Mouse (Mus musculus): Measurements from ENCODE around the gene Foxj2. TPM values are rescaled to one million over a fixed set of nuclear protein-coding genes. Genes with fewer than 3 reads are reported as not detected.
A peak's percentile ranks its signal among the peaks of the same experiment; 100 is the strongest.

Foxj2 gene
- polyA plus RNA-seq, 1 experiment from 2014 or later = 2.0 TPM

- H3K36me3 ChIP-seq = peaks cover 13% of the 10 kb centered on the region
- H3K4me2 ChIP-seq = peak overlapping the region; percentile 97
- ATAC-seq = no peak
- no peaks in the 10 kb centered on the region for H3K9me3 ChIP-seq (replicated peaks)
- 19% methylated on average over 10 of the region's 10 CpGs for WGBS (ENCODE audit: insufficient replicate concordance)
- peaks cover 32% of the 10 kb centered on the region for H3K4me1 ChIP-seq
- H3K4me3 ChIP-seq = peak overlapping the region; percentile 79
- H3K9ac ChIP-seq = peak overlapping the region; percentile 95
- peak overlapping the region; percentile 92 for H3K27ac ChIP-seq
- H3K27me3 ChIP-seq (replicated peaks) = no peaks in the 10 kb centered on the region
Measured at GRCm38 (mm10) chr6:122800640-122801300, 18.9 kb upstream of the Foxj2 start.

GRCm38 (mm10) chr6:122801301-122801800, 18.4 kb upstream of the Foxj2 start, which contains the start of gene Slc2a3:
Gene Slc2a3, minus strand, starts transcription at chr6:122801640.
- H3K9ac ChIP-seq = peak within 1 kb of the TSS; percentile 95
- peaks cover 11% of the 10 kb centered on the region for H3K36me3 ChIP-seq
- ATAC-seq = peak; percentile 87
- WGBS (ENCODE audit: insufficient replicate concordance) = under 1% methylated on average over 45 of the region's 46 CpGs
- peak within 1 kb of the TSS; percentile 79 for H3K4me3 ChIP-seq
- no peaks in the 10 kb centered on the region for H3K9me3 ChIP-seq (replicated peaks)
- H3K4me2 ChIP-seq = peak within 1 kb of the TSS; percentile 97
- no peaks in the 10 kb centered on the region; the same call in 1 of the 2 replicates for H3K27me3 ChIP-seq (replicated peaks)
- peaks cover 32% of the 10 kb centered on the region for H3K4me1 ChIP-seq
- H3K27ac ChIP-seq = peak within 1 kb of the TSS; percentile 92

DNA sequence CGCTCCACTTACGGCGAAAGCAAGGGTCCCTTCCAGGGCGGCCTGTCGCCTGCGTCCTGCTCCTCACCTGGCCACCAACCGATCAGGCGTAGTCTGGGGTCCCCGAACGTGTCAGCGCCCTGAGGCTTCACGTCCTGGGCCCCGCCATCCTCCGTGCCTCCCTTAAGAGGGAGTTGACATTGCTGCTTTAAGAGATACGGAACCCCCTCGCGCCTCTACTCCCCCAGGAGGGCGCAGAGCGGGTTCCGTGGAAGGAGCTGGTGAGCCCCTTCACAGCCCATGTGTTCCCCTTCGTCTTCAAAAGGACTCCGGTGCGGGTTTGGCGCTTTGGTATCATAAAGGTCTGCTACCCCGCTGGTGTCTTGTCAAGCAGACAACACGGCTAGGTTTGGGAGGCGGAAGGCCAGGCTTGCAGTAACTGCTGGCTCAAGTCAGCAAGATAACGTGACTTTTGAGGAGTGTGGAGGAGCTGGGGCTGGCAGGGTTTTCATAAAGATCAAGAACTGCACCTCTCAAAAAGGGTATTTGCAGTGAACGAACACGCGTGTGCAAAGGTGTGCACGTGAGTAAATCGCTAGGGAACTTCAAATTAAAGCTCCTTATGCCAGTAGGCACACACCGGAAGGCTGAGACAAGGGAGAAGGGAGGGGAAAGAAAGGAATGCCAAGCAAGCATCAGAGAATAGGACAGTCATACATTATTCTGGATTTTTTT, 17.8 kb upstream of the Foxj2 start:
- Histone ChIP-seq H3K4me3 (peak overlapping the region; percentile 79), H3K9ac (peak overlapping the region; percentile 95), H3K4me2 (peak overlapping the region; percentile 97), H3K27ac (peak overlapping the region; percentile 92), H3K9me3 (replicated peaks) (no peaks in the 10 kb centered on the region), H3K4me1 (peaks cover 32% of the 10 kb centered on the region), H3K36me3 (peaks cover 5% of the 10 kb centered on the region), H3K27me3 (replicated peaks) (no peaks in the 10 kb centered on the region; the same call in 1 of the 2 replicates)
- WGBS (ENCODE audit: insufficient replicate concordance) = under 1% methylated on average over 34 of the region's 34 CpGs
- ATAC-seq = peak; percentile 83

- Histone ChIP-seq H3K9ac (no peak overlapping the region), H3K36me3 (no peaks in the 10 kb centered on the region), H3K27ac (peak overlapping the region; percentile 52; the same call in 1 of the 2 replicates), H3K9me3 (replicated peaks) (no peaks in the 10 kb centered on the region), H3K4me2 (no peak overlapping the region), H3K4me1 (peaks cover 35% of the 10 kb centered on the region), H3K4me3 (no peak overlapping the region), H3K27me3 (replicated peaks) (no peaks in the 10 kb centered on the region; the same call in 1 of the 2 replicates)
- ATAC-seq = peak; percentile 37
- 10% methylated on average over 5 of the region's 5 CpGs for WGBS (ENCODE audit: insufficient replicate concordance)
Measured at GRCm38 (mm10) chr6:122804418-122804817, 15.3 kb upstream of the Foxj2 start.

DNA sequence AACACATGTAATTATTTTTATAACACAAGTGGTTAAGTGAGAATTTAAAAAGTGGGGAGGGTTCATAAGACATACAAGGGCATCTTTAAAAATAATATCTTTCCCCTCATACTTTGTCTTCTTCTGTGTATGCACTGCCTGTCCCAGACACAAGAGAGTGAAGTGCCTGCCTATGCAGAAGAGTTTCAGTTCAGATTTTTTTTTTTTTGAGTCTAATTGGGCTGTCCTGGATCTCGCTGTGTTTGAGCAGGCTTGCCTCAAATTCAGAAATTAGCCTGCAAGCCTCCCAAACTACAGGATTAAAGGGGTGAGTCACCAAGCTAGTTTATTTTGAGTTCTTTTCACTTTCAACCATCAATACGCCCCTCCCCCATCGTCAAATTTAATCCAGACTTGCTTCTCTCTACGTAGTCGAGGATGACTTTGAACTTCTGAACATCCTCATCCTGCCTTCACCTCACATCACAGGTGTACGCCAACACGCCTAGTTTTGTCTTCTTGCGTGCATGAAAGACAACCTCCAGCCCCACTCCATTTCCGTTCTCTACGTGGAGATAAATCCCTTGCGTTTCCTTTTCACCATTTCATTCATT, 9.6 kb upstream of the Foxj2 start:
- H3K4me2 ChIP-seq = peak overlapping the region; percentile 72
- 2% methylated on average over 11 of the region's 11 CpGs for WGBS (ENCODE audit: insufficient replicate concordance)

DNA sequence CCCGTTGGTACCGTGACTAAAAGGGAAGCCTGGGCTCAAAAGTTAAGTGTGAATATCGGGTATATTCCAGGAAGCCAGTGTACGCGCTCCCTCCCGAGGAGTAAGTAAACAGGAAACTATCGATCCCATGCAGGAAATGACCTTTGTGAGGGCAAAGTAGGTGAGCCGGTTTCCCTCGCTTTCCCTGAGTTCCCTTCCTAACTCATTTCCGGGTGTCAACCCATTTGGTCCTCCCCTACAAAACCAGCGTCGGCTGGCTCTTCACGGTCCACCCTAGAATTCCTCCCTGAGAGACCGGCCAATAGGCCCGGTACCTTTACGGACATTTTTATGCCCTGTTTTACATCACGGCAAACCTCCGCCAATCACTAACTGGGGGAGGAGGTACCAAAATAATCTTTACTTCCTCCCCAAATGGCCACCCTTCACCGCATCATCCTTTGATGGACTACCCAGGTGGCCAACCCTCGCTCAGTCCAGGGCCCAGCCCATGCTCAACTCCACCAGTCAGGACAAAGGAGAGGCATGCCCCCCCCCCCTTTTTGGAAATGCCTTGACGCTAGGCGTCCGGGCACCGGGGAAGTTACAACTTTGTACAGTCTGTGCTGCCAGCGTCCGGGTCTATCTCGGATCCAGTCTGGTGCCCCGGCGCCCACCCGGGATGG, 9.0 kb upstream of the Foxj2 start:
- H3K27me3 ChIP-seq (replicated peaks) = no peaks in the 10 kb centered on the region; the same call in 1 of the 2 replicates
- H3K36me3 ChIP-seq = no peaks in the 10 kb centered on the region
- peaks cover 31% of the 10 kb centered on the region for H3K4me1 ChIP-seq
- ATAC-seq = peak; percentile 97
- under 1% methylated on average over 30 of the region's 30 CpGs for WGBS (ENCODE audit: insufficient replicate concordance)
- peak overlapping the region; percentile 84 for H3K9ac ChIP-seq
- H3K9me3 ChIP-seq (replicated peaks) = no peaks in the 10 kb centered on the region
- H3K4me2 ChIP-seq = peak overlapping the region; percentile 72
- peak overlapping the region; percentile 69 for H3K4me3 ChIP-seq
- peak overlapping the region; percentile 100 for H3K27ac ChIP-seq

More for the DNA sequence above, 9.6 kb upstream of the Foxj2 start:
- peak overlapping the region; percentile 69 for H3K4me3 ChIP-seq
- no peaks in the 10 kb centered on the region for H3K36me3 ChIP-seq
- peak overlapping the region; percentile 100 for H3K27ac ChIP-seq
- peaks cover 31% of the 10 kb centered on the region for H3K4me1 ChIP-seq
- H3K9ac ChIP-seq = peak overlapping the region; percentile 84
- no peaks in the 10 kb centered on the region for H3K9me3 ChIP-seq (replicated peaks)
- no peaks in the 10 kb centered on the region; the same call in 1 of the 2 replicates for H3K27me3 ChIP-seq (replicated peaks)
- ATAC-seq = no peak

- H3K4me2 ChIP-seq = peak overlapping the region; percentile 72
- peaks cover 31% of the 10 kb centered on the region for H3K4me1 ChIP-seq
- H3K9ac ChIP-seq = peak overlapping the region; percentile 84
- peak; percentile 91 for ATAC-seq
- H3K27me3 ChIP-seq (replicated peaks) = no peaks in the 10 kb centered on the region; the same call in 1 of the 2 replicates
- H3K4me3 ChIP-seq = peak overlapping the region; percentile 69
- peak overlapping the region; percentile 100 for H3K27ac ChIP-seq
- H3K36me3 ChIP-seq = no peaks in the 10 kb centered on the region
- no peaks in the 10 kb centered on the region for H3K9me3 ChIP-seq (replicated peaks)
- WGBS (ENCODE audit: insufficient replicate concordance) = under 1% methylated on average over 38 of the region's 38 CpGs
Measured at GRCm38 (mm10) chr6:122811280-122811652, 8.4 kb upstream of the Foxj2 start.

DNA sequence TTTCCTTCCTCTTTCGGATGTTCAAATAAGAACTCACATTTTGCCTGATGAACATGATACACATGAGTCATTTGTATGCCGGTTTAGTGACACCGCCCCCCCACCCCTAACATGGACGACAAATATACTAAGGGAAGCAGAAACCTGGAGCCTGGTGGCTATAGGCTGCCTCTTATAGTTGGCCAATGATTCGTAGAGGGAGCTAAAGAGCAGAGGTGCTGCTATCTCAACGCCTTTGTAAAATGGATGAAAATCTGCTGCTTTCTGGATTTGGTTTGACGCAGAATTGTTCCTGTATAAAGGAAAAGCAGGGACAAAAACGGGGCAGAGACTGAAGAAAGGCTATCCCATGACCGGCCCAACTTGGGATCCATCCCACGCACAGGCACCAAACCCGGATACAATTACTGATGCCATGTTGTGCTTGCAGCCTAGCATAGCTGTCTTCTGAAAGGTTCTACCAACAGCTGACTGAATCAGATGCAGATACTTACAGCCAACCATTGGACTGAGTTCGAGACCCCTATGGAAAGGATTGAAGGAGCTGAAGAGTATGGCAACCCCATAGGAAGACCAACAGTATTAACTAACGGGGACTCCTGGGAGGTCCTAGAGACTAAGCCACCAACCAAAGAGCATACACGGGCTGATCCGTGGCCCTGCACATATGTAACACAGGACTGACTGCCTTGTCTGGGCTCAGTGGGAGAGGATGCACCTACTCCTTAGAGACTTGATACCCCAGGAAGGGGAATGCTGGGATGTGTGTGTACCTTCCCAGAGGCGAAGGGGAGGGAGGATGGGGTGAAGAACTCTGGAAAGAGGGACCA, 7.7 kb upstream of the Foxj2 start:
- 28% methylated on average over 16 of the region's 16 CpGs for WGBS (ENCODE audit: insufficient replicate concordance)
- H3K9ac ChIP-seq = peak overlapping the region; percentile 84

GRCm38 (mm10) chr6:122812716-122813115, 7.0 kb upstream of the Foxj2 start:
- no peaks in the 10 kb centered on the region for H3K36me3 ChIP-seq
- H3K4me1 ChIP-seq = peaks cover 31% of the 10 kb centered on the region
- WGBS (ENCODE audit: insufficient replicate concordance) = 81% methylated on average over 4 of the region's 4 CpGs
- H3K4me2 ChIP-seq = no peak overlapping the region; the same call in 1 of the 2 replicates
- peak overlapping the region; percentile 45; the same call in 1 of the 2 replicates for H3K27ac ChIP-seq
- H3K9ac ChIP-seq = no peak overlapping the region
- H3K4me3 ChIP-seq = no peak overlapping the region
- no peaks in the 10 kb centered on the region for H3K27me3 ChIP-seq (replicated peaks)
- ATAC-seq = no peak
- no peaks in the 10 kb centered on the region for H3K9me3 ChIP-seq (replicated peaks)

More for the DNA sequence above, 7.7 kb upstream of the Foxj2 start:
- Histone ChIP-seq H3K36me3 (no peaks in the 10 kb centered on the region), H3K4me1 (peaks cover 31% of the 10 kb centered on the region), H3K4me3 (peak overlapping the region; percentile 69), H3K4me2 (peak overlapping the region; percentile 72), H3K27ac (peak overlapping the region; percentile 100), H3K27me3 (replicated peaks) (no peaks in the 10 kb centered on the region), H3K9me3 (replicated peaks) (no peaks in the 10 kb centered on the region)
- peak; percentile 40 for ATAC-seq

- WGBS (ENCODE audit: insufficient replicate concordance) = 75% methylated on average over 4 of the region's 4 CpGs
- no peak overlapping the region for H3K4me3 ChIP-seq
- no peaks in the 10 kb centered on the region for H3K9me3 ChIP-seq (replicated peaks)
- peak overlapping the region; percentile 61; the same call in 1 of the 2 replicates for H3K27ac ChIP-seq
- no peak overlapping the region for H3K4me2 ChIP-seq
- no peaks in the 10 kb centered on the region for H3K36me3 ChIP-seq
- H3K4me1 ChIP-seq = peaks cover 38% of the 10 kb centered on the region
- no peak overlapping the region for H3K9ac ChIP-seq
- H3K27me3 ChIP-seq (replicated peaks) = no peaks in the 10 kb centered on the region
- no peak for ATAC-seq
Measured at GRCm38 (mm10) chr6:122813640-122814039, 6.1 kb upstream of the Foxj2 start.

All from liver, embryonic 12.5 days (tissue).